Mouse (Mus musculus) heart, embryonic 10.5 days (tissue): Measurements from ENCODE around the gene Hsf2bp. TPM values are rescaled to one million over a fixed set of nuclear protein-coding genes. Genes with fewer than 3 reads are reported as not detected.

ENCODE experiments used
- DNase-seq: peaks from one replicate; pipeline ENCODE4 v3.0.0-alpha.2; 2017; ENCODE audit warnings: low spot score
- H3K27ac ChIP-seq: fragments of 300-500 bp; sonication (generic); 2 replicates; pipeline ENCODE4 v1.5.1; 2016; ENCODE audit warnings: mild to moderate bottlenecking
- H3K27me3 ChIP-seq: fragments of 300-500 bp; sonication (generic); 2 replicates; pipeline ENCODE4 v1.6.1; 2016; ENCODE audit warnings: mild to moderate bottlenecking; ENCODE audit not compliant: poor library complexity, insufficient read depth, severe bottlenecking
- H3K36me3 ChIP-seq: fragments of 300-500 bp; sonication (generic); 2 replicates; pipeline ENCODE4 v1.6.1; 2016; ENCODE audit warnings: mild to moderate bottlenecking, moderate library complexity
- H3K4me1 ChIP-seq: fragments of 300-500 bp; sonication (generic); 2 replicates; pipeline ENCODE4 v1.6.1; 2016; ENCODE audit warnings: mild to moderate bottlenecking
- H3K4me3 ChIP-seq: fragments of 300-500 bp; sonication (generic); 2 replicates; pipeline ENCODE4 v1.5.1; 2016; ENCODE audit warnings: mild to moderate bottlenecking, moderate library complexity
- H3K9me3 ChIP-seq: fragments of 300-500 bp; sonication (generic); 2 replicates; pipeline ENCODE4 v1.6.1; 2016; ENCODE audit warnings: mild to moderate bottlenecking, moderate library complexity
- WGBS: fragments of 180-500 bp; shearing (Covaris S2); methylation state at CpG from one replicate; pipeline ENCODE4 v1.1.7; 2016; 5-methylcytosine and 5-hydroxymethylcytosine counted together
- polyA plus RNA-seq: library from polyadenylated mRNA; unstranded; fragments of >200 nt; fragmentation: Nextera tagmentation; extraction: Ambion mirVana; gene quantifications from 2 replicates; pipeline ENCODE4 v1.2.1, GENCODE M21; 2016

Hsf2bp gene
- polyA plus RNA-seq, 1 experiment from 2014 or later: 0.62 TPM

DNA sequence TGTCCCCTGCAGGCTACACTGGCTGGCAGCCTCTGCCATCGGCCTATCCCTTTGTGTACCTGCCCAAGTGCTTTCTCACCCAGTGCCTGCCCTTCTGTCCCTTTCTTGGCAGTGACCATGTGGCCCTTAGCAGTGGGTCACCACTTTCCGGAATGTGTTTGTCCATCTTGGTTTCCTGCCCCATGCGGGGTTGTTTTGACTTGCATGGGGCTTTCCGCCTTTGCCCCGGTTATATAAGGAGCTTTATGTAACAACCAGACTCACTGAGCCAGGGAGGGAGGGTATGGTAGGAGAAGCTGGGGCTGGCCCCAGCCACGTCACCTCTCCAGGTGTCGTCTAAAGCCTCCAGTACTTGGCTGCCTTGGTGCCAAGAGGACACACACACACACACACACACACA lies 132.1 kb downstream of the Hsf2bp start:
- Histone ChIP-seq H3K4me3 (no peak overlapping the region), H3K9me3 (no peaks in the 10 kb centered on the region), H3K36me3 (no peaks in the 10 kb centered on the region), H3K4me1 (peaks cover 31% of the 10 kb centered on the region), H3K27me3 (no peaks in the 10 kb centered on the region), H3K27ac (0 out of 2 replicates have a peak overlapping the region, but pooled peaks have one; percentile 12)
- DNase-seq: no peak
- 89% methylated on average over 7 of the region's 7 CpGs for WGBS

GRCm38 (mm10) chr17:31902630-31903198 lies 133.4 kb downstream of the Hsf2bp start:
- H3K4me3 ChIP-seq: no peak overlapping the region
- H3K36me3 ChIP-seq: no peaks in the 10 kb centered on the region
- no peaks in the 10 kb centered on the region for H3K9me3 ChIP-seq
- H3K27ac ChIP-seq: peak overlapping the region; percentile 74
- 63% methylated on average over 3 of the region's 3 CpGs for WGBS
- DNase-seq: no peak
- H3K27me3 ChIP-seq: no peaks in the 10 kb centered on the region
- peaks cover 42% of the 10 kb centered on the region for H3K4me1 ChIP-seq

- Histone ChIP-seq H3K27ac (peak overlapping the region; percentile 74), H3K9me3 (no peaks in the 10 kb centered on the region), H3K4me3 (peak overlapping the region; percentile 27; the same call in 1 of the 2 replicates), H3K27me3 (no peaks in the 10 kb centered on the region), H3K4me1 (peaks cover 53% of the 10 kb centered on the region), H3K36me3 (no peaks in the 10 kb centered on the region)
- 30% methylated on average over 11 of the region's 11 CpGs for WGBS
- DNase-seq: no peak
Measured at GRCm38 (mm10) chr17:31901461-31902204, 134.5 kb downstream of the Hsf2bp start.

- H3K36me3 ChIP-seq: no peaks in the 10 kb centered on the region
- H3K27ac ChIP-seq: 0 out of 2 replicates have a peak overlapping the region, but pooled peaks have one; percentile 10
- no peaks in the 10 kb centered on the region for H3K9me3 ChIP-seq
- 48% methylated on average over 5 of the region's 5 CpGs for WGBS
- no peak overlapping the region for H3K4me3 ChIP-seq
- H3K27me3 ChIP-seq: no peaks in the 10 kb centered on the region
- H3K4me1 ChIP-seq: peaks cover 51% of the 10 kb centered on the region
- no peak for DNase-seq
Measured at GRCm38 (mm10) chr17:31898941-31899340, 137.2 kb downstream of the Hsf2bp start.

- no peak for DNase-seq
- 90% methylated on average over 4 of the region's 4 CpGs for WGBS
- Histone ChIP-seq H3K27me3 (no peaks in the 10 kb centered on the region), H3K4me1 (peaks cover 56% of the 10 kb centered on the region), H3K36me3 (no peaks in the 10 kb centered on the region), H3K4me3 (no peak overlapping the region), H3K27ac (peak overlapping the region; percentile 67), H3K9me3 (no peaks in the 10 kb centered on the region)
Measured at GRCm38 (mm10) chr17:31897186-31897793, 138.9 kb downstream of the Hsf2bp start.

DNA sequence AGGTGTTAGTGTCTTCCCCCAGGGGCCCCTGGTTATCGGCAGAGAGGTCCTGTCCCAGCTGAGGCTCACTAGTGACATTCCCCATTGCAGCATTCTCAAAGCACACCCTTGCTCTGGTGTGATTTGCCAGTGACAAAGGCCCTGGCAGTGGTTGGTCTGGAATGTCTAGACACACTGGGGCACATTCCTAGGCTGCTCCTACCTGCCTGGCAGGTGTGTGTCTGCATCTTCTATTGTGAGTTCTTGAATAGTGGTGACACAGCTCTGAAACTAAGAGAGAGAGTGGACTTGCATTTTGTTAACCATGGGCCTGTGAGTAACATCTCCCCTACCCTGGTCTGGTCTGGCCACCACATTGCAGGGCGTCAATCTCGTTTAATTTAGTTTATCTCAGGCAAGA lies 139.4 kb downstream of the Hsf2bp start:
- DNase-seq: no peak
- H3K27ac ChIP-seq: peak overlapping the region; percentile 67
- WGBS: 45% methylated on average over 3 of the region's 3 CpGs
- peaks cover 56% of the 10 kb centered on the region for H3K4me1 ChIP-seq
- H3K9me3 ChIP-seq: no peaks in the 10 kb centered on the region
- H3K27me3 ChIP-seq: no peaks in the 10 kb centered on the region
- no peaks in the 10 kb centered on the region for H3K36me3 ChIP-seq
- no peak overlapping the region for H3K4me3 ChIP-seq

DNA sequence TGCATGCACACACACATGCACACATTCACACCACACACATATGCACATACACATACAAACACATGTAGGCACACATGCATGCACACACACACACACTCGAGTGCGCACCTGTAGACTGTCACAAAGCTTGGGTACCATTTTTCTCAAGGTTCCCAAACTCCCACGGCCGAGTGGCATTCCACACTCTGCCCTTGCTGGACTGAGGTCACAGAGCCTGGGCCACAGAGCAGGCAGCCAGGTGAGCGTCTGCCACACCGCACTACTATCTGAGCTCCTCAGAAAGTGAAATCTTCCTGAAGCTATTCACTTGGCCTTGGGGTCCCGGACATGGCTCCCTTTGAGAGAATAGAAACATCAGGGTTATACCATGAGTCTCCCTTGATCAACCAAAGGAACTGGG lies 139.8 kb downstream of the Hsf2bp start:
- 85% methylated on average over 7 of the region's 7 CpGs for WGBS
- no peaks in the 10 kb centered on the region for H3K27me3 ChIP-seq
- no peaks in the 10 kb centered on the region for H3K36me3 ChIP-seq
- peaks cover 56% of the 10 kb centered on the region for H3K4me1 ChIP-seq
- H3K9me3 ChIP-seq: no peaks in the 10 kb centered on the region
- no peak overlapping the region for H3K4me3 ChIP-seq
- H3K27ac ChIP-seq: peak overlapping the region; percentile 67
- DNase-seq: no peak

Other genes with a start within 250 kb of the Hsf2bp start
- 20.9 and 22.0 TPM in 2 replicates for gene Sik1, start 180.5 kb downstream of the Hsf2bp start, polyA plus RNA-seq
- 51.2 and 76.6 TPM in 2 replicates for gene Rrp1b, start 249 bp downstream of the Hsf2bp start, polyA plus RNA-seq
- 5.7 and 13.7 TPM in 2 replicates for gene Notch3, start 130.5 kb upstream of the Hsf2bp start, polyA plus RNA-seq
- gene Ephx3, start 153.2 kb upstream of the Hsf2bp start, polyA plus RNA-seq: not detected in 2 replicates
- gene Brd4, start 248.4 kb upstream of the Hsf2bp start, polyA plus RNA-seq: 73.1 and 105 TPM in 2 replicates